Mouse (Mus musculus): ENCODE measurements around the gene Fam184a.

- TF ChIP-seq FLI1 (IDR thresholded peaks at IDR 0.05; ENCODE audit: low read length) (no peak), GATA1 (IDR thresholded peaks at IDR 0.05; ENCODE audit: borderline replicate concordance, low read length) (no peak)
Measured at GRCm38 (mm10) chr10:53687888-53688287, 63.0 kb downstream of the Fam184a start.

All from megakaryocyte, embryonic 14.5 days (primary cell).